Mouse (Mus musculus) cerebellum, adult 18-20 months (tissue): ENCODE measurements around the gene Jrkl.

Experiments
- DNase-seq, 2 experiments: peaks; one replicate each; pipeline ENCODE4 v3.0.0; 2021

The Jrkl gene

GRCm38 (mm10) chr9:13245481-13245880 is at the start of gene Jrkl:
Jrkl (minus strand) TSS chr9:13245829.
- DNase-seq: peak; percentile 49 to 52

DNA sequence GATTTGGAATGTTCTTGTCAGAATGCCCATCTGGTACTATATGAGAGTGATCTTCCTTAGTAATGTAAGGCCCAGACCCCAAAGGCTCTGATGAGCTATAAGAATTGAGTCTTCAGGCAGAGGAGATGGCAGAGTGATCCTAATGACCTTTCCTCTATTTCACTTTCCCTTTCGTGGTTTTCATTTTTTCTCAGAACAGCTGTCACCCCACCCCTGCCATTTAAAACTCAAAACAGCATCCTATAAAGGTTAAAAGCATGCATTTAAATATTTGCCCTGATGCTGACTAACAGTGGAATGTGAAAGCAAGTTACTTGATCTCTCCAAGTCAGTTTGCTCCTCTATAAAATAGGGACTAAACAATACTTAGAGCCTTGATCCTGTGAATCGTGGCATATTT is 41.9 kb upstream of the Jrkl start:
- no peak for DNase-seq

DNA sequence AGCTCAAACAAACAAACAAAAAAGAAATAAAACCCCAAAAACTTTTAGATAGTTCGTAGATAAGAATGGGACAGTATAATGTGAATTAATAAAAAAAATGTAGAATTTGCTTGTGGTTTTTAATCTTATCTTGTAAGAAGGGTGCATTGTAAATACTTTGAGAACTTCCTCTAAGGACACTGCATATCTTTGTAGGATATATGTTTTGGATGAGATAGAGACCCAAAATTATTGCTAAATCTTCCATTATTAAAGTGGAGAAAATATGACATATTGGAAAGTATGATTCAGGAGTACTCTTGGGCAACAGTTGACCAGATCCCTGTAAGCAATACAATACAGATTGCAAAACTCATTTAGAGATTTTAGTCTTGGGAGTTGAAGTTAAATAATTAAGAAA is 27.6 kb upstream of the Jrkl start:
- DNase-seq: no peak

DNA sequence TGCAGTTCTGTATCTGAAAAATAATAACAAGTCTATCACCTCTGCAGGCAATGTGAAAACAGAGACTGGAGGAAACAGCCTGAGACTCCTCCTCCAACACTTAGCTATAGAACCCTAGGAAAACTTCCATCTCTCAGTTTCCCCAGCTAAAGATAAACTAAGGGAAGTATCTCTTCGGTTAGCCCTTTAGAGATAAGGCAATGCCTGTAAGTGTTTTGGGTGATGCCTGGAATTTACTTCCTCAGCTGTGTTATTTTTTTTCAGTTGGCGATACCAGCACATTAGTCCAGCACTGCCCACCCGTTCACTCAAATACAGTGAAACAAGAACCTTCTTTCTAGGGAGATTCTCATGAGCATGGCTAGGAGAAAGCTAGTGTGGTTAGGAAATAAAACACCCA is 15.4 kb upstream of the Jrkl start:
- DNase-seq: no peak

GRCm38 (mm10) chr9:13258173-13258572 is 12.5 kb upstream of the Jrkl start:
- no peak for DNase-seq

DNA sequence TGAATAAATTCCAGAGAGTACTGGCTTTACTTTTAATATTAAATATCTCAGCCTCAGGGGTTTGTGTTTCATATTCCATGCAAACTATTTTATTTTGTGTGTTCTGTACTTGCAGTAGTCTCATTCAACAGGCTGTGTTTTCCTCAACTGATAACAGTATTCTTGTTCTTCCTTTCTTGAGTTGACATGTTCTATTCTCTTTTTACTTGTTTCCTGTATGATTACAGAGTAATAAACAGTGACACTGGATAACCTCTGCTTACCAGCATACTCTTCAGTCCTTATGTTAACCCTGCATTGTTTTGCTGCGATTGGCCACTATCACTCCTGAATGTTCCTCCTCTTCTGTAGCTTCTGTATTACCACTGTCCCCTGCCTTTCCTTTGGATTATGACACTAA is 11.1 kb upstream of the Jrkl start:
- DNase-seq: no peak

GRCm38 (mm10) chr9:13251251-13251650 is 5.6 kb upstream of the Jrkl start:
- no peak for DNase-seq

DNA sequence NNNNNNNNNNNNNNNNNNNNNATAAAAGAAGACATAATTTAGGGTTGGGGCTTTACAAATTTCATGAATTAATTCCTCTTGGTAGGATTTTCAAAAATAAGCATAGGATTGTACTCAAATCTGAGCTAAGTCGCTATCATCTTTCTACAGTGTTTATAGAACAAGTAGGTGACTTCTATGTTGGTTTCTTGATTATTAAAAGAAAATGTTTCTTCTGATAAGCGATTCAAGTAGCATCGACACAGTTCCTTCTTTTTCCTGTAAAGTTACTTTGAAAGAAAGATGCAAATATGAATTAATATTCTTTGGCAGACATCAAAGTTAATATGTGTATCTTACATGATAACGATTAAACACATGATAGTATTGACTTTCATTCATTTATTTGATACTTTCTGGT is 2.5 kb upstream of the Jrkl start:
- DNase-seq: no peak

GRCm38 (mm10) chr9:13246815-13247638 is 1.4 kb upstream of the Jrkl start, which contains the start of gene Ccdc82:
Ccdc82 (plus strand) TSS chr9:13246955.
- peak; percentile 91 to 96 for DNase-seq

GRCm38 (mm10) chr9:13242321-13242720 is 3.3 kb downstream of the Jrkl start:
- DNase-seq: peak in 1 of 2 experiments; percentile 10

DNA sequence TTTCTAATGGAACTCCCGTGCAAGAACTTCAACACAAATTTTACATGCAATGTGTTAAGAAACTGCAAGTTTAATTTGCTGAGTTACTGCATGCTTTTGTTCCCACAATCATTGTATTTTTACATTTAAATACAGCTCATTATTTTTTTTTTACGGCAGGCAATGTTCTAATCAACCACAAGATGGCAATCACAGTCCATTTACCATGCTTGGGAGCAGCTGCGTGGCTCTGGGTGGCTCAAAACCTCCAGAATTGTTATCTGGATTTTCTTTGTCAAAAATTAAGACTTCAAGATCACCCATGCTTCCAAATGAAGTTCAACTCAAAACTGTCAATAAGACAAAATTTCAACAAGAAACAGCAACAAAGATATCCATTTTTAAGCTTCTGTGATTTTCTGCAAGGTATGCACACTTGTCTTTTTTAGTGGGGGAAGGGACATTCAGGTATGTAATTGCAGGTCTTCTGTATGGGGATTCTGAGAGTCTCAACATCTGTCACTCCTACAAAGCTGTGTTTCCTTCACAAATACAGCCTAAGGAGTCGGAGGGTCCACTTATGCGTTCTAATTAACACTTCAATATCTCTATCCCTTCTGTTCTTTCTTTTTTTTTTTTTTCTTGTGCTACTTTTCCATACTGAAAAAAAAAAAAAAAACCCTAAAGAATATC is 13.9 kb downstream of the Jrkl start:
- peak; percentile 11 to 29 for DNase-seq

DNA sequence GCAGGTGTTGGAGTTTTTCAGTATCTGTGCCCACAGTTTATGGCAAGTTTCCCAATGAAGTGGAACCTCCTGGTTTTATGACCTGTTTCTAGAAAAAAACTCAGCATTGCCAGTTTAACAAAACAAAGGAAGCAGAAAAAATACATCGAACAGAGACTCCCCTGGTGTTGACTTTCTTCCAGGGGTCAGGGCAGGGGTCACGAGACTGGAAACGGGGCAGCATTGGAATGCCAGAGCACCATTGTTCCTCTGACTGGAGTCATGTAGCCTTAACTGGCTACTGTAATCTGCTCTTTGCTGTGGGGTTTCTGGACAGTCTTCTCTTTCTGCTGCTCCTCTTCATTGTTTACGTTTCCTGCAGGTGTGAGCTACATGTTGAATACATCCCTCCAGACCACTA is 15.1 kb downstream of the Jrkl start:
- no peak for DNase-seq

GRCm38 (mm10) chr9:13225872-13226271 is 19.8 kb downstream of the Jrkl start:
- no peak for DNase-seq

GRCm38 (mm10) chr9:13206369-13206768 is 39.3 kb downstream of the Jrkl start:
- DNase-seq: no peak

- no peak for DNase-seq
Measured at GRCm38 (mm10) chr9:13203681-13204080, 41.9 kb downstream of the Jrkl start.

DNA sequence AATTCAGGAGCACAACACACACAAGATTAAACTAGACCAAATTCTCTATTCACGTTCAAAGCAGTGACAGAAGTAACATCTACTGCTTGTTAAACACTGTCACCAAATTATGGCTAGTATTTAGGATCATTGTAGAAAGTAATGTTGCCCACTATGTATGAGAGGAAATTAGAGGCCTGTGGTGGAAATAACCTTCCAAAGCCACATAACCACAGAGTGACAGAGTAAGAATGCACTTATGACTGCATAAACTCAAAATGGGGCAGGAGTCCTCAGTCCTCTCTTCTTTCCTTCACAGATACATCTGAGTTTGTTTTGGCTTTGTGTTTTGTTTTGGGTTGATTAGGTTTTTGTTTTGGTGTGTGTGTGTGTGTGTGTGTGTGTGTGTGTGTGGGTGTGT is 42.5 kb downstream of the Jrkl start:
- DNase-seq: no peak

DNA sequence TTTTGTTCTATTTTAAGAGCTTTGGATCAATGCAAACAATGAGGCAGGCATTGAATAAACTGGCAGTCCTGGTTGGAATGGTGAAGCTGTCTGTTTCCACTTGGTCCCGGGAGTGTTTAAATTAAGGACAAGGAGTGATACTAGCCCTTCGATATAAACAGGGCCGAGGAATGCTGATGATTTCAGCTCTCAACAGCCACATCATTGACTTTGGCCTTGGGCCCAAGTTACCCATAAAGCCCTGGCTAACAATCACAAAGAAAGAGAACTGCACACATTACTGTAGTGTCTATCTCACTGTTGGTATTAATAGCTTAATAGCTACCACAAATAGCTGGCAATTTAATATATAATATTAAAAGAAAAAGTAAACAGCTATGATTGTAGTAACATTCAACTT is 45.5 kb downstream of the Jrkl start:
- no peak for DNase-seq

DNA sequence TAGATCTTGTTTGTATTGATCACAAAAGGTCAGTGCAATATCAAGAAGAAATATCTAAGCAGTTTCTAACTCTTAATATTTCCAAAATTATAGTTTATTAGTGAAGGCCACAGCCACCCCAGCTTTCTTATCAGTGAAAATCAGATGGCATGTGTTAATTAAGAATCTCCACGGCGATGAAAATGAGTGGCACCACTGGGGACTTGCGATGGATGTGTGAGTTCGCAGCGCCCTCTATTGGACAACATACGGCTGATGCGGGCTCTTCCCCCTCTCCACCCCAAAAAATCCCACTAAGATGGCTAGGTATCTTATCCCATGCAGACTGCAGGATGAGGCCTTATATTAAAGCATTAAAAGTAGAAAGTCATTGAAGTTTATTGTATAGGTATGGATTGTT is 49.9 kb downstream of the Jrkl start:
- peak; percentile 15 to 27 for DNase-seq

GRCm38 (mm10) chr9:13195268-13195667 is 50.4 kb downstream of the Jrkl start:
- DNase-seq: peak; percentile 2

GRCm38 (mm10) chr9:13194619-13195018 is 51.0 kb downstream of the Jrkl start:
- no peak for DNase-seq
